Mouse (Mus musculus): Measurements from ENCODE around the gene Slc35g1.
"Not testable (repeated sequence)": the region's sequence is repeated elsewhere in the genome, so short reads cannot be mapped to it uniquely, and the experiment has no call there.

Gene Slc35g1

GRCm38 (mm10) chr19:38395701-38396632 is at the start of gene Slc35g1:
Slc35g1 (plus strand) TSS chr19:38395980.
- DNase-seq = peak; percentile 88

GRCm38 (mm10) chr19:38348271-38349012 is 47.3 kb upstream of the Slc35g1 start:
- DNase-seq = peak; percentile 10

DNA sequence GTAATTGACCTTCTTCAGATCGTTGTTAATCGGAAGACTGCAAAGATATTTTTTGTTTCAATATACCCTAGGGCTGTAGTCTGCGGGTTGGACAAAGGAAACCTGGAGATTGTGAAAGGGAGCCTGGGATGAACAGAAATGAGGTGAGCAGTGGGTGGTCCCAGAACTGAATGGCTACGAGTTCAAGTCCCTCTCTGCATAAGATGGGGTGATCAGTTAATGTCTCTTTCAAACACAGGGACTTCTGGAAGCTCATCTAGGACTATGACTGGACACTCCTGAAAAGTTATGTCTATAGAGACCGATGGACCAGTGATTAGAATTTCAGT is 46.8 kb upstream of the Slc35g1 start:
- DNase-seq = no peak

- DNase-seq = no peak
Observed at GRCm38 (mm10) chr19:38351202-38351601, 44.6 kb upstream of the Slc35g1 start.

DNA sequence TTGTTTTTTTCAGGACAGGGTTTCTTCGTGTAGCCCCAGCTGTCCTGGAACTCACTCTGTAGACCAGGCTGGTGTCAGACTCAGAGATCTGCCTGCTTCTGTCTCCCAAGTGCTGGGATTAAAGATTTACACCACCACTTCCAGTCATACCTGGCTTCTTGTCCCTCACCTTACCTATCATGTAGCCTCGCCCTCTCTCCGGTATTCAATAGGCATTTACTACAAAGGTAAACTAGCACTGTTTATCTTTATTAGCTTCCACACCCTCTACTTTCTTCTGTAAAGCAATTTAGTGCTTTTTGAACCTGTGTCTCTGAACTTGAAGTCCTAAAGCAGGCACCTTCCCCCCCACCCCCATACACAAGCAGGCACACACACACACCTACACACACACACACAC is 44.1 kb upstream of the Slc35g1 start:
- no peak for DNase-seq

DNA sequence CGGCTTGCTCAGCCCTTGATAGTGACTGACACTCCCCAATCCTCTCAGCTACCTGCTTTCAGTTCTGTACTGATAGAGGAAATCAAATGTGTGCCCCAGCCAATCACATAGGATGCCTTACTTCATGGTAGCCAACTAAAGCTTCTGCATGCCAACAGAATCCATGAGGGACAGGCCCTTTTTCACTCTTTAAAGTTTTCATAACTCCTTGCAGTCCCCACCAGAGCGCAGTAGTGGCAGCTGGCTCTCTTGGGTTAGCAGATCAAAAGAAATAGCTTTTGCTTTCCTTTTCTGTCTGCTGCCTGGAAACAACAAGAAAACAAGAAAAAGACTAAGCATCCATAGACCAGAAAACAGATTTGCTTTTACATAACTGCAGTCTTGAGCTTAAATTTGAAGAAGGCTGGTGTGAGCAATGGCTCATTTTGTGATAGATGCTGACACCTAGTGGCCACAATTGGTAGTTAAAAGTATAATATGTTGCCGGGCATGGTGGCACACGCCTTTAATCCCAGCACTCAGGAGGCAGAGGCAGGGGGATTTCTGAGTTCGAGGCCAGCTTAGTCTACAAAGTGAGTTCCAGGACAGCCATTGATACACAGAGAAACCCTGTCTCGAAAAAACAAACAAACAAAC is 43.2 kb upstream of the Slc35g1 start:
- peak; percentile 76 for DNase-seq

GRCm38 (mm10) chr19:38354279-38354678 is 41.5 kb upstream of the Slc35g1 start:
- DNase-seq = no peak

DNA sequence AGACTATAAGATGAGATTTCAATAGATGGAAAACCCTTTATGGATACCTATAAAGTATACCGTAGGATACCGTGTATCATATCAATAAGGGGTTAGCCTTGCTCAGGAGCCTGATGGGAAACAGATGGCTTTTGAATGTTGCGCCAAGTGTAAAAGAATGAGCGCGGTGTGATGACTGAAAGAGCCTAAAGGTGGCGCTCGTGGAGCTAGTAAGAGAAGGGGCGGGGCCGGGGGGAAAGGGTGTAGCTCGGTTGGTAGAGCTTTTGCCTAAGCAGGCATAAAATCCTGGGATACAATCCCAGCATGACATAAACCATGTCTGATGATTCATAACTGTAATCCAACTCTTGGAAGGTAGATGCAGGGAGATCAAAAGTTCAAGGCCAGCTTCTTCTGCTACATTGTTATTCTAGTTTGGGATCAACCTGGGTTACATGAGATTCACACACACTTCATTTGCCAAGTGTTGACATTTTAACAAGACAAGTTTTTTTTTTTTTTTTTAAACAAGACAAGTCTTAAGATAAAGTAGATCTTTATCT is 40.9 kb upstream of the Slc35g1 start:
- DNase-seq = no peak

DNA sequence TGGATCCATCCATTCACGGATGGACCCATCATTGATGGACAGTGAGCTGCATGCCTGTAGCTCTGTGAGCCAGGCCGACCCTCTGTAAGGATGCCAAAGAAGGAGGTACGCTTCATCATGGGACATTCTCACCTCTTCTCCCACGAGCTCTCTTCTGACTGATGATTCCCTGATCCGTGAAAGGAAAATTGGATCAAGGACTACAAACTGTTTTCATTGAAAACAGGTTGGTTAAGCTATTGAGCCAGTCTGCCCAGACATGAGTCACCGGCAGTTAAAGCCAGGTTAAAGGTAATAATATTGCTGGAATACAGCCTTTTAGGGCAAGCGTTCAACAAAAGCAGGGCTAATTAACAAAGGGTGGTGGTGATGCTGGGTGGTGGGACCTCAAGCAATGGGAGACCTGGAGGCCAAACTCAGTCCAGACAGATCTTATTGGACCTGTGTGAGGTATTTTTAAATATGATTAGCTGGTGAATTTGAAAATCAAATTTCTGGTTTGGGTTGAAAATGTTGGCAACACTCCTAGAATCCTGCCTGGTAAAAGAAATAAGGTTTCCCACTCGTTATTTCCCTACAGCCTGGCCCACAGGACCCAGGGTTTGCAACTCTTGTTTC is 39.5 kb upstream of the Slc35g1 start:
- DNase-seq = no peak

DNA sequence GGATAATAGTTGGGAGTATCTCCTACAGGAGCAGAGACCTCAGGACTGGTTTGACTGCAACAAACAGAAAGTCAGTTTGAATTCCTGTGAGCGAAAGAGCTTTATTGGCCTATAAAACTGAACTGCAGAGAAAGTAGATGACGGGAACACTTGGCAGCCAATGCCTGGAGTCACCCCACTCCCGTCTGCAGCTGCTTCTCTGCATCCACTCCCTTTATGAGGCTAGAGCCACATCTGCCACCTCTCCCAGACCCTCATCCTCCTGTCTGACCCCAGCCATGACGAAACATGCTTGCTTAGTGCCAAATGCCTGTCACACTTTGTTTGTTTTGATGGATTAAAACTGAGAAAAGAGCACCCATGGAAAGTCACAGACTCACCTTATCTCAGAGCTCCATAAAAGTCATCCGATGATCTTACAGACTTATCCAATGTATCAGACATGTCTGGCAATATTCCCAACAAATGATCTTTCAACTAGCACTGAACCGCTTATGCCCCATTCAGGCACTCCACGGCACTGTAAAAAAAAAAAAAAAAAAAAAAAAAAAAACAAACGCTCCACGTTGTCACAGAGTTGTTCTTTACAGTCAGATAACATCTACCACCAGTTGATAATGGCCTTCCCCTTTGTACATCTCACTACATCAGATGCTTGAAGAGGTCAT is 37.7 kb upstream of the Slc35g1 start:
- DNase-seq = no peak

DNA sequence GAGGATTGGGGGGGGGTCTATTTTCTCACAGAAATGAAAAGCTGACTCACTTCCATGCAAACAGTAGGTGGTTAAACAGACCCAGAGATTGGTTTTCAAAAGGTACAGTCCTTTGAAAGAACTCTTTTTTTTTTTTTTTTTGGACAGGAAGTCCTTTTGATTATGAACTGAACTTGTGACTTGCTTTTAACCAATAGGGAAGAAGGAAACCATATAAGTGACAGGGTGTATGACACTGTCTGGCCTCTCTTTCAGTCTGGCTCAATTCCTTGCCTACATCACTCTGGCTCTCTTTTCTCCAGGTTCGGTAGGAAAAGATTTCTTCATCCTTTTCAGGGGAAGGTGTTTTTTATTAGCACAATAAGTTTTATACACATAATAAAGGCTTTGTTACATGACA is 36.5 kb upstream of the Slc35g1 start:
- no peak for DNase-seq

DNA sequence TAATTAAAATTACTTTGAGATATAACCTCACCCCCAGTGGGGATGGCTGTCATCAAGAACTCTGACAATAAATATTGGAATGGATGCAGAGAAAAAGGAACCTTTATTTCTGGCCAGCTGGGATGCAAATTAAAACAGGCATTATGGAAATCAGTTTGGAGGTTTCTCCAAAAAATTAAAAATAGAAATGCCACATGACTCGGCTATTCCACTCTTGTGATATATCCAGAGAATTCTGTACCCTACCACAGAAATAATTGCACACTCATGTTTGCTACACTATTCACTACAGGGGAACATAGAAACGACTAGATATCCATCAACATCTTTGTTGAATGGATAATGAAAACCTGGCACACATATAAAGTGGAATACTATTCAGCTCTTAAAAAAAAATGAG is 33.9 kb upstream of the Slc35g1 start:
- DNase-seq = no peak

- no peak for DNase-seq
Observed at GRCm38 (mm10) chr19:38363358-38363757, 32.4 kb upstream of the Slc35g1 start.

- no peak for DNase-seq
Observed at GRCm38 (mm10) chr19:38363879-38364659, 31.7 kb upstream of the Slc35g1 start.

- no peak for DNase-seq
Observed at GRCm38 (mm10) chr19:38364939-38365614, 30.7 kb upstream of the Slc35g1 start.

- peak; percentile 19 for DNase-seq
Observed at GRCm38 (mm10) chr19:38372460-38373102, 23.2 kb upstream of the Slc35g1 start.

- DNase-seq = no peak
Observed at GRCm38 (mm10) chr19:38373371-38373770, 22.4 kb upstream of the Slc35g1 start.

DNA sequence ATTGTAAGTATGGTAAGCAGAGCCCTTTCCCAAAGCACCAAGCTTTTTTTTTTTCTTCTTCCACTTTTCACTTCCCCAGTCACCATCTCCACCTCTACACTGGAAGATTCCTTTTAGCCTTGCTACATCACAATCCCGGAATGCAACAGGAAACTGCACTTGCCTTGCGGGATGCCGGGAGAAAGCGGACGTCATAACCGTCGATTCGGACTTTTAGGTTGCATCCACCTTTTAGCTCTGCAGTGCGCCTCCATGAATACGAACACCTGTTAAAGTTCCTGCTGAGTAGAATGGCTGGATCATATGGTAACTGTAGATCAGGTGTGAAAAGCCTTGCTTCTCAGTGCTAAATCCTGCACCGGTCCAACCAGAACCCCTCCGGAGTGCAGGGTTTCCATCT is 12.0 kb upstream of the Slc35g1 start:
- no peak for DNase-seq

DNA sequence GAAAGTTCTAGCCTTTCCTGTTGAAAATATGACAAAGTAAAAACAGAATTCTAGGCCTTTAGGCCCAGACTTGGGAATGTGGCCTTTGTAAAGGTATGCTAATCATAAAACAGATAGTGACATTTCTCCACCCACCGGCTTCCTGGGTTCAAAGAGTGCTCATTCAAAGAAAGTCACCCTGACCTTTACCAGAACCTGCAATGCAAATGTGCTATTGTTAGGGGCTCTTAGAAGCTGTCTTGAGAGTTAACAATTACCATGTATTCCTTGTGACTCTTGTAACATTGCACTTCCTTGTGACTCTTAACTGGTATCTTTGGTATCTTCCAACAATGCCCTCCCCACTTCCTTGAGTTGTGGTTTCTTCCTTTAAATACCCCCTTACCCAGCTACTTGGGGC is 8.8 kb upstream of the Slc35g1 start:
- DNase-seq = not testable (repeated sequence)

- DNase-seq = no peak
Observed at GRCm38 (mm10) chr19:38387835-38388234, 7.9 kb upstream of the Slc35g1 start.

DNA sequence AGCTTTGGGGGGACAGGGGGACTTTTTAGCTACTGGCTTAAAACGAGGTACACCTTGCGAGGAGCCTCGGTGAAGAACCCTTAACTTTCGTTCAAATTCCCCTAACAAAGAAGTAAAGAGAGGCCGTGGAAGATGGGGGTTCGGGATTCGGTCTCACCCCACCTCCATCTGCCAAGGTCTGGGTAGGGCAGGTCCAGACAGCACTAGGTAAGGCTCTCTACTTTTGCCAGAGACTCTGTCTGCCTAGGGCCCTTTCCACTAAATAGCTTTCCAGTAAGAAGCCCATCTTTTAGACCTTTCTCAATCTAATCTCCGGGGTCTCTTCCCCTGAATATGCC is 822 bp downstream of the Slc35g1 start:
- no peak for DNase-seq
